In the genomic region with DNA sequence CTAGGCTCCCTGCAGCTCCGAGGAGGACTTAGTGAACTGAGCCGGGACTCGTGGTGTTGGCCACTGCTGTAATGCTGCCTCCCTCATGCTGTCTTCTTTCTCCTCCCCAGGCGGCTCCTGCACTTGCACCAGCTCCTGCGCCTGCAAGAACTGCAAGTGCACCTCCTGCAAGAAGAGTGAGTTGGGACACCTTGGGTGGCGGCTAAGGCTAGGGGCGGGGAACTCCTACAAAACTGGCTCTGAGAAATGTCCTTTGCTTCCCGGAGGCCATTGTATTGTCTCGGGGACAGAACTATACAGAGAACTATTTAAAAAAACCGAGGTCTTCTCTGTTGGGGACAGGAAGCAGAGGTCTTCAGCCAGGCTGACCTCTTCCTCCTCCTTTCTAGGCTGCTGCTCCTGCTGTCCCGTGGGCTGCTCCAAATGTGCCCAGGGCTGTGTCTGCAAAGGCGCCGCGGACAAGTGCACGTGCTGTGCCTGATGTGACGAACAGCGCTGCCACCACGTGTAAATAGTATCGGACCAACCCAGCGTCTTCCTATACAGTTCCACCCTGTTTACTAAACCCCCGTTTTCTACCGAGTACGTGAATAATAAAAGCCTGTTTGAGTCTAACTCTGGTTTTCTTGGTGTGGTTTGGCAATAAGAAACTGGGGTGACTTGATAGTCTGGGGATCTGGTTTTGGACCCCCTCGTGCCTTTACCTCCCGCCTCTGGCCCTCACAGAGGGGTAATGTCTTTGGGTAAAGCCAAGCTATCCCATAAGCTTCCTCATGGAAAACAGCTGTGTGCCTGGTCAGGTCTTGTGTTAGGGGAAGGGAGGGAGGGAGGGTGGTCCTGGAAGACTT, we compare ENCODE assay signal across 8 mouse cellular contexts. TPM values are rescaled to one million over a fixed set of nuclear protein-coding genes. Genes with fewer than 3 reads are reported as not detected.
DNase-seq lines count a peak whose midpoint lies in the region; ATAC-seq and TF ChIP-seq lines count a peak whose summit lies in the region.

No protein-coding gene starts in this region.

- no peaks in the 10 kb centered on the region for H3K9me3 ChIP-seq in embryonic facial prominence, embryonic 12.5 days
- no peaks in the 10 kb centered on the region for H3K9me3 ChIP-seq in hindbrain, embryonic 15.5 days
- H3K9me3 ChIP-seq in liver, embryonic 15.5 days (replicated peaks), result no peaks in the 10 kb centered on the region
- H3K9me3 ChIP-seq in stomach, embryonic 15.5 days, result no peaks in the 10 kb centered on the region

- no peak overlapping the region for H3K27ac ChIP-seq in thymus, adult 2 months (ENCODE audit: control insufficient read depth, insufficient read depth, low read length)
- H3K27ac ChIP-seq in embryonic facial prominence, embryonic 12.5 days, result no peak overlapping the region
- no peak overlapping the region for H3K27ac ChIP-seq in hindbrain, embryonic 15.5 days (replicated peaks)
- peak overlapping the region; percentile 97 for H3K27ac ChIP-seq in liver, embryonic 15.5 days (replicated peaks)
- peak overlapping the region; percentile 82 for H3K27ac ChIP-seq in stomach, embryonic 15.5 days

- H3K27me3 ChIP-seq in thymus, adult 2 months (ENCODE audit: control insufficient read depth, insufficient read depth, low read length), result peaks cover 10% of the 10 kb centered on the region; the same call in 1 of the 2 replicates
- peaks cover 93% of the 10 kb centered on the region for H3K27me3 ChIP-seq in embryonic facial prominence, embryonic 12.5 days
- peaks cover 88% of the 10 kb centered on the region for H3K27me3 ChIP-seq in hindbrain, embryonic 15.5 days
- 0 out of 2 replicates have a peak, but pooled peaks cover 6% of the 10 kb centered on the region for H3K27me3 ChIP-seq in liver, embryonic 15.5 days
- H3K27me3 ChIP-seq in stomach, embryonic 15.5 days (replicated peaks), result peaks cover 19% of the 10 kb centered on the region

- no peak for ATAC-seq in embryonic facial prominence, embryonic 12.5 days (ENCODE audit: insufficient number of reproducible peaks, insufficient read depth, low FRiP score, low TSS enrichment)
- no peak for ATAC-seq in hindbrain, embryonic 15.5 days (ENCODE audit: low FRiP score, low read depth)
- ATAC-seq in liver, embryonic 15.5 days (ENCODE audit: insufficient read depth), result no peak
- no peak for ATAC-seq in stomach, embryonic 15.5 days (ENCODE audit: insufficient read depth, low FRiP score, low read depth)

- WGBS in thymus, adult 2 months, result 6% methylated on average over 25 of the region's 25 CpGs
- 3% methylated on average over 25 of the region's 25 CpGs for WGBS in embryonic facial prominence, embryonic 12.5 days
- 2% methylated on average over 25 of the region's 25 CpGs for WGBS in hindbrain, embryonic 15.5 days
- WGBS in liver, embryonic 15.5 days (ENCODE audit: insufficient replicate concordance), result 1% methylated on average over 25 of the region's 25 CpGs
- 4% methylated on average over 25 of the region's 25 CpGs for WGBS in stomach, embryonic 15.5 days

- peak overlapping the region; percentile 34 for H3K4me3 ChIP-seq in thymus, adult 2 months (ENCODE audit: control insufficient read depth, insufficient read depth, low read length)
- peak overlapping the region; percentile 44 for H3K4me3 ChIP-seq in embryonic facial prominence, embryonic 12.5 days
- peak overlapping the region; percentile 45 for H3K4me3 ChIP-seq in hindbrain, embryonic 15.5 days
- H3K4me3 ChIP-seq in liver, embryonic 15.5 days (replicated peaks), result peak overlapping the region; percentile 73
- peak overlapping the region; percentile 49 for H3K4me3 ChIP-seq in stomach, embryonic 15.5 days (replicated peaks)

- no peak for DNase-seq in thymus, adult 2 months
- no peak for DNase-seq in thymus, postnatal 4 days
- no peak for DNase-seq in urinary bladder, postnatal 10 days (ENCODE audit: low spot score)
- no peak for DNase-seq in urinary bladder, postnatal 4 days (ENCODE audit: low spot score in 2 of 2)

- no peak for TF ChIP-seq POLR2A in thymus, adult 2 months (IDR thresholded peaks at IDR 0.05; ENCODE audit: control insufficient read depth, extremely low read depth, insufficient read depth, low read length, poor library complexity)

- no peak for TF ChIP-seq CTCF in thymus, adult 2 months (IDR thresholded peaks at IDR 0.05; ENCODE audit: borderline replicate concordance, control insufficient read depth, extremely low read depth, insufficient read depth, low read length, poor library complexity)

- peaks cover 10% of the 10 kb centered on the region; the same call in 1 of the 2 replicates for H3K4me1 ChIP-seq in thymus, adult 2 months (replicated peaks; ENCODE audit: control insufficient read depth, insufficient read depth, low read length)
- H3K4me1 ChIP-seq in embryonic facial prominence, embryonic 12.5 days, result peaks cover 17% of the 10 kb centered on the region
- H3K4me1 ChIP-seq in hindbrain, embryonic 15.5 days (replicated peaks), result peaks cover 26% of the 10 kb centered on the region
- H3K4me1 ChIP-seq in liver, embryonic 15.5 days (replicated peaks), result peaks cover 77% of the 10 kb centered on the region
- peaks cover 19% of the 10 kb centered on the region for H3K4me1 ChIP-seq in stomach, embryonic 15.5 days

- peak overlapping the region; percentile 75 for H3K4me2 ChIP-seq in embryonic facial prominence, embryonic 12.5 days (replicated peaks)
- H3K4me2 ChIP-seq in hindbrain, embryonic 15.5 days, result peak overlapping the region; percentile 96
- H3K4me2 ChIP-seq in liver, embryonic 15.5 days, result peak overlapping the region; percentile 77
- H3K4me2 ChIP-seq in stomach, embryonic 15.5 days, result peak overlapping the region; percentile 82

- no peaks in the 10 kb centered on the region for H3K36me3 ChIP-seq in thymus, adult 2 months (ENCODE audit: control insufficient read depth, insufficient read depth, low read length)
- no peaks in the 10 kb centered on the region for H3K36me3 ChIP-seq in embryonic facial prominence, embryonic 12.5 days
- H3K36me3 ChIP-seq in hindbrain, embryonic 15.5 days, result no peaks in the 10 kb centered on the region
- H3K36me3 ChIP-seq in liver, embryonic 15.5 days (replicated peaks), result peaks cover 14% of the 10 kb centered on the region
- no peaks in the 10 kb centered on the region for H3K36me3 ChIP-seq in stomach, embryonic 15.5 days

- no peak overlapping the region for H3K9ac ChIP-seq in embryonic facial prominence, embryonic 12.5 days
- H3K9ac ChIP-seq in hindbrain, embryonic 15.5 days, result peak overlapping the region; percentile 34
- peak overlapping the region; percentile 83 for H3K9ac ChIP-seq in liver, embryonic 15.5 days
- H3K9ac ChIP-seq in stomach, embryonic 15.5 days, result peak overlapping the region; percentile 54; the same call in 1 of the 2 replicates

RNA-seq across cellular contexts. Expression of gene Mt1, which starts 1.1 kb away (rescaled TPM):
- 155 and 260 TPM in 2 replicates for polyA plus RNA-seq in thymus, adult 2 months (2012; rRNA removed)
- 73.2 and 73.3 TPM in 2 replicates for polyA plus RNA-seq in embryonic facial prominence, embryonic 12.5 days (2016; fragmentation: Nextera tagmentation; extraction: Ambion mirVana)
- polyA plus RNA-seq in hindbrain, embryonic 15.5 days (2015; fragmentation: Nextera tagmentation; extraction: Ambion mirVana), result 89.2 and 96.5 TPM in 2 replicates
- 5,156 and 5,724 TPM in 2 replicates for polyA plus RNA-seq in liver, embryonic 15.5 days (2015; fragmentation: Nextera tagmentation; extraction: Ambion mirVana)
- polyA plus RNA-seq in stomach, embryonic 15.5 days (2015; fragmentation: Nextera tagmentation; extraction: Ambion mirVana), result 1,735 and 2,224 TPM in 2 replicates

RNA-seq across cellular contexts. Expression of gene Mt2, which starts 7.5 kb away (rescaled TPM):
- polyA plus RNA-seq in thymus, adult 2 months (2012; rRNA removed), result 16.2 and 21.0 TPM in 2 replicates
- polyA plus RNA-seq in embryonic facial prominence, embryonic 12.5 days (2016; fragmentation: Nextera tagmentation; extraction: Ambion mirVana), result 28.6 and 37.7 TPM in 2 replicates
- polyA plus RNA-seq in hindbrain, embryonic 15.5 days (2015; fragmentation: Nextera tagmentation; extraction: Ambion mirVana), result 21.4 and 24.6 TPM in 2 replicates
- 1,256 and 1,483 TPM in 2 replicates for polyA plus RNA-seq in liver, embryonic 15.5 days (2015; fragmentation: Nextera tagmentation; extraction: Ambion mirVana)
- 478 and 643 TPM in 2 replicates for polyA plus RNA-seq in stomach, embryonic 15.5 days (2015; fragmentation: Nextera tagmentation; extraction: Ambion mirVana)

RNA-seq across cellular contexts. Expression of gene Mt3, which starts 27.5 kb away (rescaled TPM):
- polyA plus RNA-seq in thymus, adult 2 months (2012; rRNA removed), result 0.96 and 1.9 TPM in 2 replicates
- 4.7 and 5.7 TPM in 2 replicates for polyA plus RNA-seq in embryonic facial prominence, embryonic 12.5 days (2016; fragmentation: Nextera tagmentation; extraction: Ambion mirVana)
- polyA plus RNA-seq in hindbrain, embryonic 15.5 days (2015; fragmentation: Nextera tagmentation; extraction: Ambion mirVana), result 211 and 230 TPM in 2 replicates
- polyA plus RNA-seq in liver, embryonic 15.5 days (2015; fragmentation: Nextera tagmentation; extraction: Ambion mirVana), result 0.24 TPM in 1 of 2 replicates, not detected in the other
- 3.6 and 5.3 TPM in 2 replicates for polyA plus RNA-seq in stomach, embryonic 15.5 days (2015; fragmentation: Nextera tagmentation; extraction: Ambion mirVana)

RNA-seq across cellular contexts. Expression of gene Nup93, which starts 34.4 kb away (rescaled TPM):
- 28.1 and 28.2 TPM in 2 replicates for polyA plus RNA-seq in thymus, adult 2 months (2012; rRNA removed)
- polyA plus RNA-seq in embryonic facial prominence, embryonic 12.5 days (2016; fragmentation: Nextera tagmentation; extraction: Ambion mirVana), result 110 TPM in 2 replicates
- 58.1 and 58.9 TPM in 2 replicates for polyA plus RNA-seq in hindbrain, embryonic 15.5 days (2015; fragmentation: Nextera tagmentation; extraction: Ambion mirVana)
- 39.4 and 41.7 TPM in 2 replicates for polyA plus RNA-seq in liver, embryonic 15.5 days (2015; fragmentation: Nextera tagmentation; extraction: Ambion mirVana)
- 66.1 and 77.3 TPM in 2 replicates for polyA plus RNA-seq in stomach, embryonic 15.5 days (2015; fragmentation: Nextera tagmentation; extraction: Ambion mirVana)

RNA-seq across cellular contexts. Expression of gene Mt4, which starts 42.9 kb away (rescaled TPM):
- polyA plus RNA-seq in thymus, adult 2 months (2012; rRNA removed), result 6.5 and 12.1 TPM in 2 replicates
- polyA plus RNA-seq in embryonic facial prominence, embryonic 12.5 days (2016; fragmentation: Nextera tagmentation; extraction: Ambion mirVana), result not detected in 2 replicates
- polyA plus RNA-seq in hindbrain, embryonic 15.5 days (2015; fragmentation: Nextera tagmentation; extraction: Ambion mirVana), result not detected in 2 replicates
- polyA plus RNA-seq in liver, embryonic 15.5 days (2015; fragmentation: Nextera tagmentation; extraction: Ambion mirVana), result 0.81 and 1.2 TPM in 2 replicates
- 0.66 and 0.92 TPM in 2 replicates for polyA plus RNA-seq in stomach, embryonic 15.5 days (2015; fragmentation: Nextera tagmentation; extraction: Ambion mirVana)

Comparison
In these comparisons a context has a peak if more than half of its experiments do, and no peak if none do; other contexts are left out.
1. H3K27ac ChIP-seq: peak in liver, embryonic 15.5 days (single experiment) and stomach, embryonic 15.5 days (single experiment); none in thymus, adult 2 months (single experiment), embryonic facial prominence, embryonic 12.5 days (single experiment) and hindbrain, embryonic 15.5 days (single experiment).
2. RNA of gene Mt2, which starts 7.5 kb away (polyA plus RNA-seq): 1,256 to 1,483 TPM in liver, embryonic 15.5 days and 478 to 643 TPM in stomach, embryonic 15.5 days; 28.6 to 37.7 TPM in embryonic facial prominence, embryonic 12.5 days, 21.4 to 24.6 TPM in hindbrain, embryonic 15.5 days and 16.2 to 21.0 TPM in thymus, adult 2 months; every median in the first group is over 10 times any median in the second.
3. RNA of gene Mt3, which starts 27.5 kb away (polyA plus RNA-seq): 211 to 230 TPM in hindbrain, embryonic 15.5 days; 4.7 to 5.7 TPM in embryonic facial prominence, embryonic 12.5 days, 3.6 to 5.3 TPM in stomach, embryonic 15.5 days, 0.96 to 1.9 TPM in thymus, adult 2 months and 0.24 TPM in liver, embryonic 15.5 days; every median in the first group is over 10 times any median in the second.
4. Peak in every context shown above with its lines, with median percentiles within 50 percentile points of each other: H3K4me3 ChIP-seq and H3K4me2 ChIP-seq.